Mouse (Mus musculus): ENCODE measurements around the gene Npcd. TPM values are rescaled to one million over a fixed set of nuclear protein-coding genes. Genes with fewer than 3 reads are reported as not detected.

Gene Npcd
- polyA plus RNA-seq (2014; fragmentation: Illumina TruSeq; extraction: RNeasy Lipid Tissue Mini Kit (QIAGEN cat#74804); ENCODE audit: low read depth, low replicate concordance), result not detected

GRCm38 (mm10) chr15:79834130-79834880 lies at the start of gene Npcd, which contains the start of gene Cbx6:
Gene Npcd, minus strand, starts transcription at chr15:79834237.
Gene Cbx6, minus strand, starts transcription at chr15:79834688.

GRCm38 (mm10) chr15:79804352-79805071 lies 29.5 kb downstream of the Npcd start, which contains the start of gene Nptxr:
Gene Nptxr, minus strand, starts transcription at chr15:79804766.

DNA sequence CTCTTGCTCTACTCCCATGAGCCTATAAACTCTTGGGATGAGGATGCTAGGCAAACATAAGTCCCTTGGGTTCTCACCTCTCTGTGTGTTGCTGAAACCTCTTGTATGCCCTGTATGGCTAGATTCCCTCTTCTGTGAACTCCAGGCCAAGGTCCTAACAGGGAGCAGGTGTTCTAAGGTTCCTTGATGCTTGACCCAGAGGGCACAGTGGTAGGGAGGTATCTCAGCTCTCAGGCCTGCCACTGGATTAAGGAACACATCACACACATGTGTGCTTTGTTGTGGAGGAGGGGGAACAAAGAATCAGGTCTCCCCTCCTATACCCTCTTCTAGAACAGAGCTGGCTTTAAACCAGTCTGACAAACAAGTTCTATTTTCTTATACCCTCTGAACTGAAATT lies 56.3 kb downstream of the Npcd start, which contains the start of gene Dnal4:
TSS of gene Dnal4 (minus strand) at position 101 of the 400 bp plus-strand sequence.

DNA sequence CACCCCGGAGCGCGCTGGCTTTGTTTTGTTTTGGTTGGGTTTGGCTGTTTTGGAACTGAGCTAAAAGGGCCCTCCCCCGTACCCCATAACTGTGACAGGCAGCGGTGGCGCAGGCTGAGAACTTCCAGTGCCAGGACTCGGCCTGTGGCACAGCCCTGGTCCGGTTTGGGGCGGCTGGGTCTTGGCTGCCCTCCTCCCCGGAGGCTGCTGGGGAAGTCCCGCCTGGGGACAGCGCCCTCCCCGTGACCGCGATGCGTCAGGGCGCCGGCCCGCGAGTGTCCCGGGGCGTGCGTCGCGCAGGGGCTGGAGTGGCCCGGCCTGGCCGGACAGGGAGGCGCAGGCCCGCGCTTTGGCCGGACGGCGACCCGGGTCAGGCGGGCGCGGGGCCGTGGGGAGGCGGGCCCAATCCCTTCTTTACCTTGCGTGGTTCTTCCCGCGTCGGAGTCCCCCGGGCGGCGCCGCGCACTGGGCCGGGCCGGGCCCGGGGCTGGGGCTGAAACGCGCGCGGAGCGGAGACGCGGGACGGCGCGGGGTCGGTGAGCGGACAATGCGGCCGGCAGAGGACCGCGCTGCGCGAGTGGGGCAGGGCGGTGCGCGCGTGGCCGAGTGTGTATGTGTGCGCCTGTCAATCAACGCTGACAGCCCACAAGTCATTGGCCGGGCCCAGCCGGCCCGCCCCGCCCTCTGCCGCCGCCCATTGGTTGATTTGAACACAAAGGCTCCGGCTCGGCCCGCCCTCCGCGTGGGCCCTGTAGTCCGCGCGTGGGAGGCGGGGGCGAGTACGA lies 91.9 kb downstream of the Npcd start, which contains the start of gene Sun2:
TSS of gene Sun2 (minus strand) at position 616 of the 785 bp plus-strand sequence.

Other genes with a start within 250 kb of the Npcd start
- 9.0 TPM for gene Dmc1, start 229.1 kb downstream of the Npcd start, polyA plus RNA-seq (2014; fragmentation: Illumina TruSeq; extraction: RNeasy Lipid Tissue Mini Kit (QIAGEN cat#74804); ENCODE audit: low read depth, low replicate concordance)
- gene Fam227a, start 175.3 kb downstream of the Npcd start, polyA plus RNA-seq (2014; fragmentation: Illumina TruSeq; extraction: RNeasy Lipid Tissue Mini Kit (QIAGEN cat#74804); ENCODE audit: low read depth, low replicate concordance), result 1.7 TPM
- 0.93 TPM for gene Cby1, start 175.0 kb downstream of the Npcd start, polyA plus RNA-seq (2014; fragmentation: Illumina TruSeq; extraction: RNeasy Lipid Tissue Mini Kit (QIAGEN cat#74804); ENCODE audit: low read depth, low replicate concordance)
- 276 TPM for gene Tomm22, start 163.4 kb downstream of the Npcd start, polyA plus RNA-seq (2014; fragmentation: Illumina TruSeq; extraction: RNeasy Lipid Tissue Mini Kit (QIAGEN cat#74804); ENCODE audit: low read depth, low replicate concordance)
- 17.4 TPM for gene Josd1, start 146.3 kb downstream of the Npcd start, polyA plus RNA-seq (2014; fragmentation: Illumina TruSeq; extraction: RNeasy Lipid Tissue Mini Kit (QIAGEN cat#74804); ENCODE audit: low read depth, low replicate concordance)
- gene Gtpbp1, start 143.4 kb downstream of the Npcd start, polyA plus RNA-seq (2014; fragmentation: Illumina TruSeq; extraction: RNeasy Lipid Tissue Mini Kit (QIAGEN cat#74804); ENCODE audit: low read depth, low replicate concordance), result 1.9 TPM
- gene Sun2, start 91.7 kb downstream of the Npcd start, polyA plus RNA-seq (2014; fragmentation: Illumina TruSeq; extraction: RNeasy Lipid Tissue Mini Kit (QIAGEN cat#74804); ENCODE audit: low read depth, low replicate concordance), result 4.4 TPM
- 1.3 TPM for gene Dnal4, start 56.4 kb downstream of the Npcd start, polyA plus RNA-seq (2014; fragmentation: Illumina TruSeq; extraction: RNeasy Lipid Tissue Mini Kit (QIAGEN cat#74804); ENCODE audit: low read depth, low replicate concordance)
- gene Nptxr, start 29.5 kb downstream of the Npcd start, polyA plus RNA-seq (2014; fragmentation: Illumina TruSeq; extraction: RNeasy Lipid Tissue Mini Kit (QIAGEN cat#74804); ENCODE audit: low read depth, low replicate concordance), result 0.82 TPM
- 8.0 TPM for gene Cbx6, start 451 bp upstream of the Npcd start, polyA plus RNA-seq (2014; fragmentation: Illumina TruSeq; extraction: RNeasy Lipid Tissue Mini Kit (QIAGEN cat#74804); ENCODE audit: low read depth, low replicate concordance)
- 5.8 TPM for gene Apobec3, start 57.4 kb upstream of the Npcd start, polyA plus RNA-seq (2014; fragmentation: Illumina TruSeq; extraction: RNeasy Lipid Tissue Mini Kit (QIAGEN cat#74804); ENCODE audit: low read depth, low replicate concordance)
- gene Cbx7, start 136.9 kb upstream of the Npcd start, polyA plus RNA-seq (2014; fragmentation: Illumina TruSeq; extraction: RNeasy Lipid Tissue Mini Kit (QIAGEN cat#74804); ENCODE audit: low read depth, low replicate concordance), result 0.99 TPM
- 1.2 TPM for gene Pdgfb, start 180.7 kb upstream of the Npcd start, polyA plus RNA-seq (2014; fragmentation: Illumina TruSeq; extraction: RNeasy Lipid Tissue Mini Kit (QIAGEN cat#74804); ENCODE audit: low read depth, low replicate concordance)

Data from adrenal gland, adult 10 weeks (tissue).